Mouse (Mus musculus) large intestine, adult 2 months (tissue): ENCODE results near the gene Cops8. TPM values are rescaled to one million over a fixed set of nuclear protein-coding genes. Genes with fewer than 3 reads are reported as not detected.

Experiments
- DNase-seq: peaks from one replicate; pipeline ENCODE4 v3.0.0-alpha.2; 2012; ENCODE audit warnings: low read depth, low spot score
- WGBS: fragments of 180-500 bp; shearing (Covaris S2); methylation state at CpG from one replicate; pipeline ENCODE4 v1.1.7; 2018; 5-methylcytosine and 5-hydroxymethylcytosine counted together
- polyA plus RNA-seq: library from polyadenylated mRNA; depleted of rRNA; stranded (reverse); fragments of >200 nt; gene quantifications from 2 replicates; pipeline ENCODE4 v1.2.3, GENCODE M21; 2012; rRNA removed

Gene Cops8
- polyA plus RNA-seq, 1 experiment, result 31.4 TPM

- no peak for DNase-seq
- 40% methylated on average over 7 of the region's 7 CpGs for WGBS
Measured at GRCm38 (mm10) chr1:90638335-90638734, 35.6 kb downstream of the Cops8 start.

GRCm38 (mm10) chr1:90650781-90651437 lies 48.1 kb downstream of the Cops8 start:
- WGBS, result 12% methylated on average over 4 of the region's 4 CpGs
- DNase-seq, result peak; percentile 6

DNA sequence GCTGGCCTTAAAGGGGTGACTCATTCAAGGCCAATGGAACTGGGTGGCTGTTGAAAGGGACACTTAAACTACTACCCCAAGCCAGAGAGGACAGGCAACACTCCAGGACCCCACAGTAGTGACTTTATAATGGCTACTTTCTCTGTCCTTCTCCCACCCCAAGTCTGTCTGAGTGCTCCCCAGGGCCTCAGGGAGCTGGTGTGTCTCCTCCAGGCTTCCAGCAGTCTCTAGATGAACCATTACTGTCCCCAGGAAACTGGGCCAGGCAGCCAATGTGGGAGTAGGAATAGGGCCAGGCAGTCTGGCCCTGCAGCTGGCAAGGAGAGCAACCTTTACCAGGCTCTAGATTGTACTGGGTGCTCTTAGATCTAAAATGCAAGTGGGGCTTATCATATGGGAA lies 49.0 kb downstream of the Cops8 start:
- no peak for DNase-seq

DNA sequence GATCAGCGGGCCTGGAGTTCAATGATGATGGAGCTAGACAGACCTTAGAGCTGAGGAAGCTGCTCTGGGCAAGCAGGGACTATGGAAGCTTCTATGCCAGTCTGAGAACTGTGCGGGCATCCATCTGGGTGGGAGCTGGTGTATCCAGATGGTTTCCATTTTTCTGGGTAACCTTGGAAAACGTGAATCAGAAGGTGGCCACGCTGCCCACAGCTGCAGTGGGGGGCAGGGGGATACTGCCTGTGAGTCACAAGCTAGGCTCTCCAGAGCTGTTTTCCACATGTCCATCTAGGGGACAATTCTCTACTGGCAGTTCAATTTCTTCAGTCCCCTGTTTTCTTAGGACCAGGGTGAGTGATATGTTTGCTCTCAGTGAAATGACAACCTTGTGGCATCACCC lies 49.8 kb downstream of the Cops8 start:
- WGBS, result 72% methylated on average over 4 of the region's 4 CpGs

DNA sequence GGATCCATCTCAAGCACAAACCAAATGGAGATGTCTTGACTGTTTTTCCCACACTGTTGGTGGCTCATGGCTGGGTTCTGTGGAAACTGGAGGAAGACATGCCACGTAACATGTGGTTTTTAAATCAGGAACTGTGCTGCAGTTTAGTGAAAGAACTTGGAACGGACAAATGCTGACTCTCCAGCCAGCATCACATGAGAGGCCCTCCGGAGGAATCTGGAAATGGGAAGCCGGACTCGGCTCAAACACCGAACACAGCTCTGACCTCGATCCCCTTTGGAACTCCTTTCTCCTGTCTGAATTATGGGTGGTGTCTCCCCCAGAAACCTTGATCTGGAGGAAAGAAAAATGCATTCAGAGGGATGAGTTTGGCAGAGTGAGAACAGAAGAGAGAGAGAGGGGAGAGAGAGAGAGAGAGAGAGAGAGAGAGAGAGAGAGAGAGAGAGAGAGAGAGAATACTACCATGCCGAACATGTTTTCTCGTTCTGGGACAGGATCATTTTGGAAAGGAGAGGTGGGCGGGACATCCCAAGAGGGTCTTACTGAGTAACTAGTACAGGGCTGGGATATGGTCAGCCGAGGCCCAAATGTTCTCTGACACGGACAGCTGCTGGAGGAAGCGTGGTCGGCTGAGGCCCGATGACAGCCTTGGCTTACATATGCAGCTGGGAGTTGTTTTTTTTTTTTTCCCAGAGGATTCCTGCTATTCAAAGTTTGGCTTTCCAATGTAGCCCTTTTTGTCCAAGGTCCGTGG lies 53.9 kb downstream of the Cops8 start:
- DNase-seq, result no peak
- 69% methylated on average over 16 of the region's 16 CpGs for WGBS

More for the DNA sequence above, 49.8 kb downstream of the Cops8 start:
- no peak for DNase-seq

DNA sequence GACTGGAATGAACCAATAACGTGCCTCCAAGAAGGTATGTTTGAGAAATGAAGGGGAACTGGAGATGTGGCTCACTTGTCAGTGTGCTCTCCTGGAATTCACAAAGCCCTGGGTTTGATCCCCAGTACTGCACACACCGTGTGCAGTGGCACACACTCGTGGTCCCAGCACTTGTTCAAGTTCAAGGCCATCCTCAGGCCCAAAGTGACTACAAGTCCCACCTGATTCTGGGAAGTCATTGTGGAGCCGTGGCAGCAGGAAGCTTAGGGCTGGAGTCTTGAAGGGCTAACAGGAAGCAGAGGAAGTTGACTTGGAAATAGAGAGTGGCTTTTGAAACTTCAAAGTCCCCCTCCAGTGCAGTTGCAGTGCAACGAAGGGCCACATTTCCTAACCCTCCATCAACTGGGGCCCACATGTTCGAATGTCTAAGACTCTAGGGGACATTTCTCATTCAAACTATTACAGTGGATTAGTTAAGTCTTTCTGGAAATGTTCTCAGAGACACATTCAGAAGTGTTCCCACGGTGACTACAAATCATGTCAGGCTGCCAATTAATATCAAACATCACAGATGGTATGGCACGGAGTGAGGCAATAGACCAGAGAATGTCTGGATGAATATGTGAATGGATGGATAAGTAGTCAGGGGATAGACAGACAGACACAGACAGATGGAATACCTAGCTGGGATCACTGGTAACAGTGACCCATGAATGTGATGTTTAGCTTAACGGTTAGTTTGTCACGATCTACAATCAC lies 54.7 kb downstream of the Cops8 start:
- no peak for DNase-seq
- WGBS, result 75% methylated on average over 10 of the region's 10 CpGs

DNA sequence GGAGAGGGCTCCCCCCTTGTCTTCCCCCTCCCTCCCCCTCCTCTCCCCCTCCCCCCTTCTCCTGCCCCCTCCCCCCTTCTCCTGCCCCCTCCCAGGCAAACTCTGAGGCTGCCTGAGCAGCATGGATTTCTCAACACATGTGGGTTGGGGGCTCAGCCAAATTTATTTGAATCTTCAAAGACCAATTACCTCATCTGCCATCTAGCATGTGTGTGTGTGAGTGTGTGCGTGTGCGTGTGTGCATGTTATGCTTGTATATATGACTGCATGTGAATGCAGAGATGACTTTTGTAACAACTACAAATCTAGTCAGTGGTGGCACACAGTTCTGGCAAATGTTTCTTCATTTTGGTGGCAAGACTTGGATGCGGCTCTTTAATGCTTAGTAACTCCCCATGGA lies 55.8 kb downstream of the Cops8 start:
- WGBS, result 86% methylated on average over 3 of the region's 3 CpGs
- no peak for DNase-seq

DNA sequence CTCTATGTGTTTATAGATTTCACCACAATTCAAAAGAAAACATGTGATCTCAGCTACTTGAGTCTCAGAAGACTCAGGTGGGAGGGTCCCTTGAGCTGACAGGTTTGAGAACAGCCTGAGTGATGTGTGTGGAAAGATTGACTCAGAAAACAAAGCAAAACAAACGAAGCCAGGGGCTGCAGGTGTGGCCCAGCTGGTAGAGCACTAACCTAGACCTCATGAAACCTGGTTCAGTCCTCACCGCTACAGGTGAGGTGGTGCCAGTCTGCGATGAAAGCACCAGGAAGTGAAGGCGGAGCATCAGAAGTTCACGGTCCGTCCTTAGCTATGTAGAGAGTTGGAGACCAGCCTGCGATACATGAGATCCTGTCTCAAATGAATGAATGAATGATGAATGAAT lies 57.4 kb downstream of the Cops8 start:
- no peak for DNase-seq
- WGBS, result 74% methylated on average over 7 of the region's 7 CpGs

DNA sequence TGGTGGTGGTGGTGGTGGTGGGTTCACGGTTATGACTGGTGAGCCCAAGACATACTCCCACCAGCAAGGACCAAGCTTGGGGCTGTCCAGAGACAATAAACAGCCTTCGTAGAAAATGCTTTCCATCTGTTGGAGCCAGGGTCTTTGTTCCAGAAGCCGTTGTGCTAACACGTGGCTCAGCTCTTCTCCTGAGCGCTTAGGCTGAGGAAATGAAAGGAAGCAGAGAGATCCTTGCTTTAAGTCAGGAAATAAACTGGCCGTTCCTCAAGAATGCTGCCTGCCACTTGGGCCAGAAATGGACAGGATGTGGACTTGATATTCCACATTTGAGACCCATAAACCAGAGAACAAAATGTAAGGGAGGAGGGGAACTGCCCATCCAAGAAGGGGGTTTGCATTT lies 59.7 kb downstream of the Cops8 start:
- no peak for DNase-seq
- WGBS, result 59% methylated on average over 6 of the region's 6 CpGs

Other genes starting within 250 kb of the Cops8 start
- gene Col6a3, start 241.0 kb downstream of the Cops8 start, polyA plus RNA-seq, result 18.2 and 26.4 TPM in 2 replicates